Mouse (Mus musculus) common myeloid progenitor, adult 5-6 weeks (primary cell): ENCODE data around the gene Fgfr2. TPM values are rescaled to one million over a fixed set of nuclear protein-coding genes. Genes with fewer than 3 reads are reported as not detected.

Experiments used
- ATAC-seq: replicated peaks from 2 replicates; pipeline ENCODE4 v1.8.0; 2016; ENCODE audit warnings: low read depth, mild to moderate bottlenecking, moderate TSS enrichment, inconsistent platforms; ENCODE audit not compliant: poor library complexity, severe bottlenecking
- total RNA-seq: library from RNA; stranded (forward); fragments of 200-1000, 187-1606 nt; gene quantifications from 2 replicates; pipeline ENCODE4 v1.2.3, GENCODE M21; 2017

Fgfr2 gene
- total RNA-seq, 1 experiment from 2014 or later: not detected

DNA sequence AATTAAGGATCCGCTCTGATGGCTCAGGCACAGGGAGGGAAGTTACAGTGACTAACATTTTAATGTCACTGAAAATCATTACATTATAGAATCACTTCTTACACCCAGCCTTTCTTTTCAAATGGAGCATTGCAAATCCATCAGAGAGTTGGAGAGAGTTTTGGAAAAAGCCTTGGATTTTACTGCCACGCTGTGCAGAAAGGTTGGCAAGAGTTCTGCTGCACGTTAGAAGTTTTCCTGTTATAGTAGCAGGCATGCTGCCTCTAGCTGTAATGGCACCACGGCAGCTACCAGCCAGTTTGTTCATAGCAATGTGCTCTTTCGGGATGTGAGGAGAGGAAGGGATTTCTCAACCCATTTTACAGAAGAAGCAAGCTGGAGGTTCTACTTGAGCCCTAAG is 948.4 kb downstream of the Fgfr2 start:
- ATAC-seq: no peak

- ATAC-seq: no peak
Observed at GRCm38 (mm10) chr7:132174296-132174695, 948.9 kb downstream of the Fgfr2 start.

DNA sequence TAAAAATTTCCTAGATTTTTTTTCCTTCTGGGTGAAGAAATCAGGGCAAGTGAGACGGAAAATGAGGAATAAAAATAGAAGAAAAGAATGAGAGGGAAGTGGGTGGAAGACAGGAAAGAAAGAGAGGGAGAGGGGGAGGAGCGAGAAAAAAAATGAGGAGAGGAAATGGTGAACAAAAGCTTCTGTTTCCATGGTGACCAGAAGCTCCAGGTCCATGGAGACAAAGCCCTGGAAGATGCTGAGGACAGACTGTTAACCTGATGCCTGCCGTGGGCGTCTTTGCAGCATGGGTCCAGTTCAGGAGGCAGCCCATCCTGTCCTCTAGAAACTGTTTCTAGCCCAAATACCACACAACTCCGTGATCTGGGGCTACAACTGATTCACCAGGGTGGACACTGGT is 950.9 kb downstream of the Fgfr2 start:
- ATAC-seq: no peak

GRCm38 (mm10) chr7:132171716-132172115 is 951.4 kb downstream of the Fgfr2 start:
- no peak for ATAC-seq

DNA sequence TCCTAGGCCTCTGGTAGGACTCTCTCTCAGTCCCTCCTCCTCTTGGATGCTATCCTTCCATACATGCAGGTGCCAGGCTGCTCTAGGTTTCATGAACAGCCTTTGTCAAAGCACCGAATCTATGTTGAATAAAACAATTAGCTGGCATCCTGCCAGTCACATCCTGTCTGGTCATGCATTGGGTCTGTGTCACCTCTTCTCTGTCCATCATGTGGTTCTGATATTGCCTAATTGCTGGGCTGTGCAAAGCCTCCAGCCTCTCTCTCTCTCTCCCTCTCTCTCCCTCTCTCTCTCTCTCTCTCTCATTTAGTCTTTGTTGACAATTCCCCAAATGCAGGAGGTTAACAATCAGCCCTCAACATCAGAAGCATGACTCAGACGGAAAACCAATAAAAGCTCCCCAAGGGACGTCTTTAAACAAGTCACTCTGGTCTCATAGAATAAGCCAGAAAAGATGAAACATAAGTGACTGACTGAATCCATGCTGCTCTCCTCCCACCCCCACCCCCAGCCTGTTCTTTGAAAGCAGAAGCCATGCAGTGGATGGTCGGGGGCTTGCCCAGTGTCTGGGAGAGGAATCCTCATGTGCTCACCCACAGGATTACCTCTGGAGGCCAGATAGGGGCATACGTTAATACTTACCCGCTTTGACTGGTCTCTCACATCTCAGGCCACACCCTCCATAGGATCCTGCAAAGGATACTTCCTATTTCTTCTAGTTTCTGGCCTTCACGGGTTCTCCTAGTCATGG is 953.6 kb downstream of the Fgfr2 start:
- ATAC-seq: no peak

GRCm38 (mm10) chr7:132167239-132167638 is 955.9 kb downstream of the Fgfr2 start:
- ATAC-seq: no peak

- ATAC-seq: no peak
Observed at GRCm38 (mm10) chr7:132162254-132162653, 960.9 kb downstream of the Fgfr2 start.

- no peak for ATAC-seq
Observed at GRCm38 (mm10) chr7:132158321-132159025, 964.7 kb downstream of the Fgfr2 start.

GRCm38 (mm10) chr7:132154368-132154961 is 968.7 kb downstream of the Fgfr2 start, which contains the start of gene Cpxm2:
Gene Cpxm2 (minus strand): TSS chr7:132154739.
- no peak for ATAC-seq

DNA sequence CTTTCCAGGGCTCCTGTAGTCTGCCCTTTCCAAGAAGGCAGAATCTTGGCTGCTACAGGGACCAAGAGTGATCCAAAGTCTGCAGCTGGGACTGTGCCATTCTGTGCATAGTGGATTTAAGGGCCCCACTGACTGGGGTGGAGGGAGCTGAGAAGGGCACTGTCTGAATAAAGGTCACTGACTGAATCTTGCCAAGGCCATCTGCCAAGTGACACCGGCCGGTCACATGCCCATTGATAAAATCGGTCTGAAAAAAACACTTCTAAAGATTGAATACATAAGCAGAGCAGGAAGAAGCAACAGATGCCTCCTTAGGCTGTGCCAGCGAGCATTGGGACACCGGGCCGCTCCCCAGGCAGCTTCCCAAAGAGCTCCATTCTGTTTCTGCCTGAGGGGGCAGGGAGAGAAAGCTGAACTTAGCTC is 969.4 kb downstream of the Fgfr2 start:
- ATAC-seq: no peak

GRCm38 (mm10) chr7:132145227-132145800 is 977.8 kb downstream of the Fgfr2 start:
- no peak for ATAC-seq

DNA sequence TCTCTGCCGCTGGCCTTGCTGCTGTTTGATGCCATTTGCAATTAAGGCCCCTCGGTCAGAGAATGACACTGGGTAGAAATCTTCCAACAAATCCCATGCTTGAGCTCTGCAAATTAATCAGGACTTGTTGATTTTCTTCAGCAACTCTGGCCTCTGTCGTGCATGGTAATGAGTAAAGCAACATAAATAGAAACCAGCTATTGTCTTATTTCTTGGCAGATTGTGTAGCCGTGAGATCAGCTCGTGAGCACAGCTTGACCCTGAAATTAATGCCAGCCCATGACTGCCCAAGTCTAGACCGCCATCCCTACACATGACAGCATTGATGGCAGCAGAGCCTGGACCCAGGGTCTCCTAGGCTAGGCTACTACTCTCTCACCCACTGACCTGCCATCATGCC is 994.5 kb downstream of the Fgfr2 start:
- no peak for ATAC-seq

GRCm38 (mm10) chr7:132124948-132125347 is 998.2 kb downstream of the Fgfr2 start:
- no peak for ATAC-seq

DNA sequence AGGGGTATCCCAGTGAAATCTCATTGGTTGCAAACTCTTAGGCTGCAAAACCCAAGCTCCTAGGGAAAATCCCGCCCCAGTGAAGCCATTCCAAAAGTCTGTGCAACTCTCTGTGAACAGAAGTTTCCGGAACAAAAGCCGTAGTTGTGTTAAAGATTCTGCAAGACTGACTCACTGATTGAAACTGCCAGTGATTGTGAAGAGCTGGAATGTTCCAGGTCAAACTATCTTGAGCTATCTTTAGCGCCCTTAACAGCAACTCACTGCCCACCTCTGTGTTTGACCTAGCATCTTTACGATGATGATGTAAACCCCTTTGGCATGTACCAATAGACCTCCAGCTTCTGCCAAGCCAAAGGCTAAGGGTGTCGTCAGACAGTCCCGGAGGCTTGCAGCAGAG is 999.9 kb downstream of the Fgfr2 start:
- no peak for ATAC-seq

DNA sequence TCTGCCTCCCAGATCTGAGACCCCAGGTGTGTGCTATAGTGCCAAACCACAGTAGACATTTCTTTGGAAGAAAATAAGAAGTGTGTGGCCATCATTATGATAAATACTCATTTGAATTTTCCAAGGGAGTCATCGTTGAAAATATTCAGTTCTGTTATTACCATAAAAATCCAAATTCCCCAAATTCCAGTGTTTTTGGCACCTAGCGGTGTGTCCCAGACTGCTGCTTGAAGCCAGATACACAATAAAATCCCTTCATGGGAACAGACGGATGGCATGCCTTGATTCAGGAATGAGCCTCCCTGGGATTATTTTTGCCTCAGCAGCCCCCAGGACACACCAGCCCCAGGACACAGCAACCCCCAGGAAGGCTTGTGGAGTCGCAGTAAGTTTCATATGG is 1003.3 kb downstream of the Fgfr2 start:
- no peak for ATAC-seq

- no peak for ATAC-seq
Observed at GRCm38 (mm10) chr7:132111770-132112169, 1011.4 kb downstream of the Fgfr2 start.

DNA sequence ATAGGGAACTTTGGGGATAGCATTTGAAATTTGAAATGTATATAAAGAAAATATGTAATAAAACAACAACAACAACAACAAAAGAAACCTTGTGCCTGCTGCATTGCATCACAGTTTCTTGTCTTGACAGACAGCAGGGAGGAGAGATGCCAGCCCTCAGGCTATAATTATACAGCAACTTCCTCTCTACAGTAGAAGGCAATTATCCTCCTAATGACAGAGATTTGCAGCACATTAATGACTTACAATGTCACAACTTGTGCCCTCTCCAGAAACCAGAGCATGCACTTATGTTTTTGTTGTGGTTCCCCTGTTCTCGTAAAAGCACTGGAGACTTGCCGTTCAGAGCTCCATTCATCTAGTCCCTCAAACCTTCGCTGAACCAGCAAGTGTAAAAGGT is 1012.8 kb downstream of the Fgfr2 start:
- ATAC-seq: no peak

- ATAC-seq: no peak
Observed at GRCm38 (mm10) chr7:132106891-132107290, 1016.3 kb downstream of the Fgfr2 start.

GRCm38 (mm10) chr7:132105326-132105725 is 1017.8 kb downstream of the Fgfr2 start:
- ATAC-seq: no peak

DNA sequence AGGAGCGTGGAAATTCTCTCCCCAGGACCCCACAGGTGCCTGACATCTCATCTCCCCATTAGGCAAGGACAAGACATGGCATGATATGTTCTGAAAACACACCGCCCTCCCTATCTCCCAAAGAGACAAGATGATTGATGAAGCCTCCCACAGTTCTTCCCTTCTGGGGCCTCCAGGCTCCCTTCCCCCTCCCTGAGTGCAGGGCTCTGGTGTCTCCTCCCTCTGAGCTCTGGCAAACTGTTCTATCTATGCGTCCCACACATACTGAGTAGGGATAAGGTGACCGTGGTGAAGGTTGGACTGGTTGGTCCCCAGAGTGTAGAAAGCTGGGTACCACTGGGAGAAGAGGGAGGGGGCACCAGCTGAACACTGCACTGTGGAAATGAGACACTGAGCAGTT is 1024.7 kb downstream of the Fgfr2 start:
- no peak for ATAC-seq

GRCm38 (mm10) chr7:132094666-132095065 is 1028.5 kb downstream of the Fgfr2 start:
- ATAC-seq: no peak
